Mouse (Mus musculus): Measurements from ENCODE around the gene B4galnt1.
A peak's percentile ranks its signal among the peaks of the same experiment; 100 is the strongest.

B4galnt1 gene

GRCm38 (mm10) chr10:127209928-127210570 is 45.0 kb downstream of the B4galnt1 start:
- DNase-seq (ENCODE audit: low spot score) = no peak

DNA sequence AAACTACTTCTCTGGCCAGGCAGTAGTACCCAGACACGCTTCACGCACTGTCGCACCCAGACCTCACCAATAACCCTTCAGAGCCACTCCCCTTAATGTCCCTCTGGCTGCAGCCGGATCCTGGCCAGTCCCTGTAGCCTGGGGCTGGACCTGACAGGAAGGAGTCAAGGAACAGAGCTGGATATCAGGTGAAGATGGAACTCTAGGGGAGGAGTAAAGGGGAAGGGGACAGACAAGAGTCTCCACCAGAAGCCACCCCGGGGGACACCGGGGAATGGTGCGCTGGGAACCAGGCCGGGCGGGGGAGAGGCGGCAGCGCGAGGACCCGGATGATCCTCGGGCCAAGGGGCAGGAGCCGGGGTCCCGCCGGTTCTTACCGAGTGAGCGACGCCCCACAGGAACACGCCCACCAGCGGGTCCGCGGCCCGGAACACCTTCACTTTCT is 46.0 kb downstream of the B4galnt1 start:
- no peak for DNase-seq (ENCODE audit: low spot score)

DNA sequence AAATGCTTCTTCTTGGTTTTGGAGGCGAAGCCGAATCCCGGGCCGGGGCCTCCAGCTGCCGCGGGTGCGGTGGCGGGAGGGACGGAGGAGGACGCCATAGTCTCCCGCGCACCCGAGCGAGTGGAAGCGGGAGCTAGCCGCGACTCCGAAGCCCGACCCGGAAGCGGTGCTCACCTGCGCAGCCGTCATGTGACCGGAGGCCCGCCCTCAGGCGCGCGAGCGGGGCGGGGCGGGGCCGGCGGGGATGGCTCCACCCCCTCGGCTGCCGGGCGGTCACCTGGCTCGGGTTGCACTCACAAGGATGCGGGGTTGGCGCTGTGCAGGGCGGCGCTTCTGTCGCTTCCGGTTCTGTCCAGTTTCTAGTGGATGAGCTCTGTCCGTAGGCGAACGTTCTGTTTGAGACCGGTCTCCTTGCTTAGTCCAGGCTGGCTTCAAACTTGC is 46.4 kb downstream of the B4galnt1 start, which contains the start of gene Pip4k2c:
Gene Pip4k2c, minus strand, starts transcription at position 172 of the 441 bp plus-strand sequence.
- peak; percentile 92 for DNase-seq (ENCODE audit: low spot score)

- DNase-seq (ENCODE audit: low spot score) = no peak
These were observed 48.2 kb downstream of the B4galnt1 start for GRCm38 (mm10) chr10:127213272-127213671.

DNA sequence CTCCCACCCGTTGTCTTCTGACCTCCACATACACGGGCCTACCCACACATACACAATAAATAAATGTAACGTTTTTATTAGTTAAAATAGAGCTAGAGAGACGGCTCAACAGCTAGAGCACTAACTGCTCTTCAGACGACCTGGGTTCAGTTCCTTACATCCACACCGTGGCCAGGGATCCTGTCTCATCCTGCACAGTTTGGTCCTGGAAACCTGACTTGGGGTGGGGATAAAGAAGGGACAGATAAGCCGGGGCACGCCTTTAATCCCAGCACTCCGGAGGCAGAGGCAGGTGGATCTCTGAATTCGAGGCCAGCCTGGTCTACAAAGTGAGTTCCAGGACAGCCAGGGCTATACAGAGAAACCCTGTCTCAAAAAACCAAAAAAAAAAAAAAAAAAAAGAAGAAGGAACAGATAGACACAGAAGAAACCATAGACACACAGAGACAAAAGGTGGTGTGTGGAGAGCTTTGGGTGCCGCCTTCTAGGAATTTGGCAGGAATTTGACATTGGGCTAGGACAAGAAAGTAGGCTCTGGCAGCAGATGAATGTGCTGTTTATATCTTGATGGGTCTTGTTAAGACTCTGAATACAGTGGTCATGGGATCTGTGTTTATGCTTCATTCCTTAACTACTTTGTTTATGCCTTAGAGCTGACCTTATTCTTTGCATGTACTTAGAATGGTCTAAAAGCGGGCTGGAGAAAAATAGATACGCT is 48.8 kb downstream of the B4galnt1 start:
- DNase-seq (ENCODE audit: low spot score) = no peak

- DNase-seq (ENCODE audit: low spot score) = no peak
These were observed 49.4 kb downstream of the B4galnt1 start for GRCm38 (mm10) chr10:127214422-127214803.

DNA sequence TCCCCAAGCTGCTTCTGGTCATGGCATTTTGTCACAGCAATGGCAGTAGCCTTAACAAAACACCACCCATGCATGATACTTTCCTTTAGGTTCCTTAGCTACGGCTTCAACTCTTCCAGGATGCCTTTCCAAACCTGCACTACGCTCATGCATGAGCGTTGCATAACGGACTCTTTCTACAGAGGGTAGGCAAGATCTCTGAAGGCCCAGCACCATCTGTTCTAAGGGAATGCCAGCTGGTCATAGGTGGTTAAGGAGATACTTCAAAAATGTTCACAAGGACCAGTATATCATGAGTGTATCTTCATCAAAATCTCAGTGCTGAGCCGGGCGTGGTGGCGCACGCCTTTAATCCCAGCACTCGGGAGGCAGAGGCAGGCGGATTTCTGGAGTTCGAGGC is 51.4 kb downstream of the B4galnt1 start:
- DNase-seq (ENCODE audit: low spot score) = no peak

DNA sequence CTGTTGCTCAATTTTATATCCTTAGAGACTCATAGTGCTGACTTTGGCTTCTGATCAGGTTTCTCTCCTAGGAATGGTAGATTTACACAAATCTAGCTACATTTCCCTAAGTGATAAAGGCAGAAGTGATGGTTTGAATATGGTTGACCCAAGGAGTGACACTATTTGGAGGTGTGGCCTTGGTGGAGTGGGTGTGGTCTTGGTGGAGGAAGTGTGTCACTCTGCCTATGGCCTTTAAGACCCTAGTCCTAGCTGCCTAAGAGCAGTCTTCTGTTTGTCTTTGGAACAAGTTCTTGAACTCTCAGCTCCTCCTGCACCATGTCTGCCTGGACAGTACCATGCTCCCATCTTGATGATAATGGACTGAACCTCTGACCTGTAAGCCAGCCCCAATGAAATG is 52.2 kb downstream of the B4galnt1 start:
- no peak for DNase-seq (ENCODE audit: low spot score)

DNA sequence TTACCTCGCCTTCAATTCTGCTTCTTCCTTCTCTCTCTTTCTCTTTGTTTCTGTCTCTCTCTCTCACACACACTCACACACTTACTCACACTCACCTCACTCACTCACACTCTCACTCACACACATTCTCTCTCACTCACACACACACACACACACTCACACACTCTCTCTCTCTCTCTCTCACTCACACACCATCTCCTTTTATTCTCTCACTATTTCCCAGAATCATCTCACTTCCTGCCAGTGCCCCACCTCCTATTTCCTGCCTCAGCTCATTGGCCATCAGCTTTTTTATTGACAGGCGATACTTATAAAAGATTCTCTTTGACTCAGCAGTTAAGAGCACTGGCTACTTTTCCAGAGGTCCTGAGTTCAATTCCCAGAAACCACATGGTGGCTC is 53.3 kb downstream of the B4galnt1 start:
- no peak for DNase-seq (ENCODE audit: low spot score)
